Mouse (Mus musculus) NIH3T3 (cell line): ENCODE data around the gene Prkcz.
"Not testable (repeated sequence)": the region's sequence is repeated elsewhere in the genome, so short reads cannot be mapped to it uniquely, and the experiment has no call there.

Experiments used
- DNase-seq: peaks from one replicate; pipeline ENCODE4 v3.0.0-alpha.2; 2012; ENCODE audit warnings: low read depth

Prkcz gene

GRCm38 (mm10) chr4:155283001-155283503 lies 78.1 kb downstream of the Prkcz start:
- DNase-seq, result peak; percentile 77

- DNase-seq, result no peak
Measured at GRCm38 (mm10) chr4:155282231-155282630, 78.9 kb downstream of the Prkcz start.

DNA sequence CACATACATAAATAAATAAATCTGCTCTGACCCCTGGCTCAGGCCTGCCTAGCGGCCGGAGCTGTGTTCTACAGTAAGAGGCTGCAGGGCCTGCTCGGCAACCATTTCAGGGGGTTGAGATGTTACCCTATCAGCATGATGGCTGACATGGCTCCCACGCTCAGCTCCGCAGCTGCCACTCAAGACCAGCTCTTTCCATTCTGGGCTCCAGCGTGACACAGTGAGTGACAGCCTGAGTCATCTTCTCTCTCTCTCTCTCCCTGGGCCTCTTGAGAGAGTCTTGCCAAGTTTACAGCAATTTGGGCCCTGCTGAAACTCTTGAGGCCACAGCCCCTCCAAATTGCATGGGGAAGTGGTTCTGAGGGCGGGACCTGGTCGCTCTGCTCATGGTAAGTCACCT lies 79.5 kb downstream of the Prkcz start:
- DNase-seq, result peak; percentile 54

DNA sequence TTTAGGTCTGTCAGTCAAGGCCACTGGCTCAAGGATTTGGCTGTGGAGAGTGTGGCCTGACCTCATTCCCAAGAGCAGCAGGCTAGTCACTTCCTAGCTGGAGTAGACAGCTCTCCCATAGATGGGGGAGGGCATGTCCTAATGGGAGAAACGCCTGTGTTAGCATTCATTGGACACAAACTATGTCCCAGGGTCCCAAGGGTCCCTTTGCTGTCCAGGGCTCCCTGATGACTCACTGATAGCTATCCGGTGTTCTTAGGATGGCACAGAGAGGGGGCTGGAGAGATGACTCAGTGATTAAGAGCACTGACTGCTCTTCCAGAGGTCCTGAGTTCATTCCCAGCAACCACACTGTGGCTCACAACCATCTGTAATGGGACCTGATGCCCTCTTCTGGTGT lies 79.9 kb downstream of the Prkcz start:
- peak; percentile 34 for DNase-seq

DNA sequence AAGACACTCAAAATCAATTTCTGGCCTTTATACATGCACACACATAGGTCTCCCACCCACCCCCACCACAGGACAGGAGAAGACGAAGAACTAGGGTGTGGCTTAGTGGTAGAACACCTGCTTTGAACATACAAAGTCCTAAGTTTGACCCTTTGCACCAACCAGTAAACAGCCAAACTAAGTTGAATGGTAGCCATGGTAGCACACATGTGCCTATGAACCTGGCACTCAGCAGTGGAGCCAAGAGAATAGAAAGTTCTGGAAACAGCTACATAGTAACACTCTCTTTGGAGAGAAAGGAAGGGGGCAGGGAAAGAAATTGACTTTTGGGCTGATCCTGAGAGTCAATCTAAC lies 80.4 kb downstream of the Prkcz start:
- DNase-seq, result peak; percentile 41

DNA sequence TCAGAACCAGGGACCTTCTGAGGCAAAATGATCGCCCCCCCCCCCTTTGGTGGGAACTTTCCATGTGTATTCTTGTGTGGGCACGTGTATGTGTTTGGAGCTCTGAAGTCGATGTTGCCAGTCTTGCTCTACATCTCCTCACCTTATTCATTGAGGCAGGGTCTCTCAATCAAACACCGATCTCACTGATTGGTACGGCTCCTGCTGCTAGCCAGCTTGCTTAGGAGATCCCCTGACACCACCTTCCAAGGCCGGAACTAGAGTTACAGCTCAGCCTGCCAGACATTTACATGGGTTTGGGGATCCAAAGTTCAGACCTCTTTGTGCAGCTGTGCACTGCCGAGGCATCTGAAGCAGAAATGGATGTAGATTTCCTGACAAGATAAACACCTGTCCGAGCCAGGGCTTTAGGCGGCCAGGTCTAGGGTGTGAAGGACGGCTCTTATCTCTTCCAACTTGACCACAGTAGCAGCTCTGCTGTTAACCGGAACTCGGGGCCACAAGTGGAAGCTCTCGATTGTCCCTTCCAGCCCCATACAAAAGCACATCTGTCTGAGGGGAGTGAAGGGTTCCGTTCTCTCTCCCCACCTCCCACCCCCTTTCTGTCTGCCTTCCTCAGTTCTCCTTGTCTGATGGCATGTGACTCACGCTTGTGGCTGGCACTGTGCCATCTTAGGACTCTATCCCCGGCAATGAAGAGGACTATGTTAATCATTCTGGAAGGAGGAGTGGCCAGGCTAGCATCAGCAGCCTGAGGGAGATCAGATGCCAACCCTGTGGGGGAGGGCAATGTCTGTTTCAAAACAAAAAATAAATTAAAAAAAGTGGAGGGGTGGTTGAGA lies 81.0 kb downstream of the Prkcz start:
- DNase-seq, result peak; percentile 83

DNA sequence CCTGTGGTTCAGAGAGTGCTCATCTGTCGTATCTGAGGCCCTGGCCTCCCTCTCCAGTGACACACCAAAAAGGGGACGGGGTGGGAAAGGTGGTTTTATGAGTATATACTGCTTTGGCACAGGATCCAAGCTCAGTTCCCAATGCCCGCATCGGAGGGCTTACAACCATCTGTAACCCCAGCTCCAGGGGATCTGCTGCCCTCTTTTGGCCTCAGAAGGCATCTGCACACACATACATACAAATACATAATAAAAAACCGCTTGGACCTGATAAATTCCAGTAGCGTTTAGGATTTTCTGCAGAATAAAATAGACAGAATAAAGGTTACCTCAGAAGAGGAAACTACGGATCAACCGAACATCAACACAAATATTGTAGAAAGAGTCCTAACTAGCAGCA lies 82.1 kb downstream of the Prkcz start:
- DNase-seq, result peak; percentile 12

DNA sequence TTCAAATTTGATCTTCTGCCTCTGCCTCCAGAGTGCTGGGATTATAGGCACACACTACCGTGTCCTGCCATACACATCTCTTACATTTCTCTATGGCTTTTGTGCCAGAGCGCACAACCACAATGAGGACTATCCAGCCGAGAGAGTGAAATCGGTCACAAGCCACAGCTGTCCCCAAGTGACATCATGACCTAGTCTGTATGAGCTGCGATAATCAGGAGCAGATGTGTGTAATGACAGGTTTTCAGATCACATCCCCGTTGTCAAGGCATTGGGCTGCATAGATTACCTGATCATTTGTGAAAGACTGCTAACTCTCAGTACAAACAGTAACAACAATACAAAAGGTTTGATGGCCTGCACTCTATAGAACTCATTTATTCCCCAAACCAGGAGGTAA lies 83.2 kb downstream of the Prkcz start:
- no peak for DNase-seq

DNA sequence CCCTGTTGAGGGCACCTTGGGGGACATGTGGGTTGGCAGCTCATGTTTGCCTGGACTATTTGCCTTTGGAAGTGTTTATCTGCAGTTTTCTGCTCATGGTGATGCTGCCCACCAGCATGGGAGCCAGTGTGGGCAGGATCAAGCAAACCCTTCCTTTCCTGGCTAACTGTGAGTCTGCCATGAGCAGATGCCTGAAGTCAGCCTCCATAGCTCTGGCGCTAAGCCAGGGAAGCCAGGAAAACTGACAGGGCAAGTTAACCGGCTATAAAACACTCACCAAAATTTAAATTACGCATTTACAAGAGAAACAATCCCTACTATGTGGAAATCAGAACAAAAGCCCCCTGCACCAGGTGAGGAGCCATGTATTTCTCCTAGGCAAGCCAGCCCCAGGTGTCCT lies 86.3 kb downstream of the Prkcz start:
- peak; percentile 52 for DNase-seq

DNA sequence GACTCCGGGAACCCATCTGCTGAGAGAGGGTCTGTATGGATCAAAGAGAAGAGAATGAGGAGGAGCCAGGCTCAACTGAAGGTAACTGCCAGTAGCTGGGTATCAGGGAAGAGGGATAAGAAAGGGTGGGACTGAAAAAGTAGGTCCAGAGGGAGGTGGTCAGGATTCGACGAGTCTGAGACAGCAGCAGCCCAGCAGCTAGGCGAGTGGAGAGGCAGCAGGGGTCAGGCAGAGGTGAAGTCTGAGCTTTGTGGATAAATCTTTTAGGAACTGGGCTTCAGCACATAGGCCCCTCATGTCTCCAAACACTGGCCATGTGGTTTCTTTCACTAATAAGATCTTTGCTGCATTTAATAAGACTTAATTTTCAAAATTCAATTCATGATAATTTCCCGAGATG lies 86.7 kb downstream of the Prkcz start:
- DNase-seq, result no peak

DNA sequence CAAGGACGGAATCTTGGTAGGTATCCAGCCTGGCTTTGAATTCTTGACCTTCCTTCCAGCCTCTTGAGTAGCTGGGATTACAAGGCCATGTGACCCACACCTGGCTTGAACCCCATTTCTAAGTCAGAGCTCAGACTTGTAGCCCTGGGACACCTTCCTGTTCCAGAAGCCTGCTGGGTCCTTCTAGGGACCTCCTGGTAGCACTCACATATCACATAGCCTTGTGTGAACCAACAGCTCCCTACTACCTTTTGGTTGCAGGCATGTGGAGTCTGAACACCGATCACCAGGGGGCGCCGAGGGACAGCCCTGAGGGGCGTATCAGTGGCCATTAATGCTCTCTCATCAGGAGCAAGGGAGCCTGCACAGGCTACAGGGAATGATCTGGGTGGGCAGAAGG lies 92.8 kb downstream of the Prkcz start:
- DNase-seq, result peak; percentile 81

- DNase-seq, result peak; percentile 37
Measured at GRCm38 (mm10) chr4:155267639-155268175, 93.5 kb downstream of the Prkcz start.

DNA sequence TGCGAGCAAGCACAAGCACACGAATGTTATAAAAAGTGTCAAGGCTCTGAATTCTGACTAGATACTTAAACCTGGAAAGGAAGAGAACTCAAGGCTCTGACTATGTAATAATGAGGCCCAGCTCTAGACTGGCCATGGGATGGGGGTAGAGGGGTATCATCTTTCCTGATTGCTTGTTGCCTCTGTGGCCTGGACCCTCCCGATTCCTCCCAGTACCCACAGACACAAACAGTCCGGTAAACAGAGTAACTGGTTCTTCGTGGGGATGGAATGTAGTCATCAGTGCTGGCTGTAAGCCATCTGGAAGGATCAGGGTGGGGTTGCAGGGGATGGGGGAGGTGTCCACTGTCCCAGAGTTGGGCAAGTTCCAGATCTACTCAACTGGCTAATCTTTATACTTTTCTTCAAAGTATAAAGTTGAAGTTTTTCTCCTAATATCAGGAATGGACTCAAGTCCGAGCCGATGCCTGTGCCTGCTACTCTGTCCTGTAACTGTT lies 94.1 kb downstream of the Prkcz start:
- DNase-seq, result peak; percentile 64

DNA sequence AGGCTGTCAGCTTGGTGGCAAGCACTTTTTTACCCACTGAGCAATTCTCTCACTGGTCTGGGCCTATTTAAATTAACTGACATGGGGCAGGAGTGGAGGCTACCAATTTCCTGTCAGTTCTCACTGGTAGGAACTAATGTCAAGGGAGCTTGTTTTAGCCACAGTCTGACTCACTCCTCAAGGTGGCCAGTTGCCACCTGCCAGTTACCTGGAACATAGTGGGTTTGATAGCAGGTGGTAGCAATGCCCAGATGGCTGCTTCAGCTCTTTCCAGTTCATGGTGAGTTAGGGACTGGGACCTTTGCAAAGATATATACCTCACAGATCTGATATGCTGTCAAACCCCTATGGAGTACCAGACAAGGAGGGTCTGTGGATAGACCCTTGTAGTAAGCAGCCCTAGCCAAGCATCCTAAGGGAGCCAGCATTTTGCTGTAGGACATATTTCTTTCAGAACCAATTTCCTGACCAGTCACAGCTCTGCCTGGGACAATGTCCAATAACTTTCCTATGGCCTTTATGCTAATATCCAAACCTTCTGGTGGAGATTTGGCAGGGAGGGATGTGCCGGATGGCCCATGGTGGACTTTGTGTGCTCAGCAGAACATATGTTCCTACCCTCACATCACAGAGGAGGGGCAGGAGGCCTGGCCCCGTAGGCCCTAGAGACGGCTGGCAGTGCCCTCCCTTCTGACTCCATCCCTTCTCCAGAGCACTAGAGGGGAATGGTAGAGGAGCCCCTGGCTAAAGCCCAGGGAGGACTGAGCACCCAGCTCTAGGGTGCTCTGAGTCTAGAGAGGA lies 96.4 kb downstream of the Prkcz start:
- DNase-seq, result no peak

- DNase-seq, result no peak
Measured at GRCm38 (mm10) chr4:155252253-155252652, 108.9 kb downstream of the Prkcz start.

- DNase-seq, result no peak
Measured at GRCm38 (mm10) chr4:155251147-155251546, 110.0 kb downstream of the Prkcz start.

GRCm38 (mm10) chr4:155250361-155251117 lies 110.6 kb downstream of the Prkcz start:
- no peak for DNase-seq

DNA sequence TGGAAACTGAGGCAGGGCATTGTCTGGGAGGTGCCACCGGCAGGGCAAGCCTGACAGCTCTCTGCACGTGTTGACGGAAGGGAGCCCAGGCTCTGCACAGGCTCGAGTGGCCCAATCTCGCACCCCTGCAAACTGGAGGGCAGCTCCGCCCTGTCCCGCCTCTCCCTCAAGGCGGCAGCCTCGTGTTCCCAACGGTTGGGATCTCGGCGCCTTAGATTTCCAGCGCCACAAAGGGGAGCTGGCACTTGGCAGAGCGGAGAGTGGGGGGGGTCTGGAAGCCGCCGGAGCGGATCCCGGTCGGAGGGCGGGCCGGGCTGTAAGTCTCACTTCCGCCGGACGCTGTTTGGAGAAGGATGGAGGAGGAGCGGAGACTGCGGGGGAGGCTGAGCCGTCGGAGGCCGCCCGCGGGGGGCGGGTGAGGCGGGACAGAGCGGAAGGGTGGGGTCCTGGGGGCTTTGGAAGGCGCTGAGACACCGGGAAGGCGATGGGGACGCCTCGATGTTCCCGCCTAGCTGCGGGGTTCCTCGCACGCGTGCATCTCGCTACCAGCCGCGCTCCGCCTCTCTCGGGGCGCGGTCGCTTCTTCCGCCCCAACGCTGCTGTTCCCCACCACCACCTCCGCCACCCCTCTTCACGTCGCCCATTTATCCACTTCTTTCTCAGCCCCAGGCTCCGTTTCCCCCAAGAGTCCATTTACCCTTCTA lies 111.4 kb downstream of the Prkcz start, which contains the start of gene Faap20:
TSS of gene Faap20 (plus strand) at position 155 of the 704 bp plus-strand sequence.
- DNase-seq, result peak; percentile 90

GRCm38 (mm10) chr4:155249257-155249647 lies 111.9 kb downstream of the Prkcz start:
- DNase-seq, result peak; percentile 97

DNA sequence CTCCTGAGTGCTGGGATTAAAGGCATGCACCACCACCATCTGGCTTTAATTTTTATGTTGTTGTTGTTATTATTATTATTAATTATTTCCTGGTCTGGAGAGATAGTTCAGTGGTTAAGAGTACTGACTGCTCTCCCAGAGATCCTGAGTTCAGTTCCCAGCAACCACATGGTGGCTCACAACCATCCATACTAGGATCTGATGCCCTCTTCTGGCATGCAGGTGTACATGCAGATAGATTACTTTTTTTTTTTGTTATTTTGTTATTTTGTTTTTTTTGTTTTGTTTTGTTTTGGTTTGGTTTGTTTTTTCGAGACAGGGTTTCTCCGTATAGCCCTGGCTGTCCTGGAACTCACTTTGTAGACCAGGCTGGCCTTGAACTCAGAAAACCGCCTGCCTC lies 113.1 kb downstream of the Prkcz start:
- not testable (repeated sequence) for DNase-seq

DNA sequence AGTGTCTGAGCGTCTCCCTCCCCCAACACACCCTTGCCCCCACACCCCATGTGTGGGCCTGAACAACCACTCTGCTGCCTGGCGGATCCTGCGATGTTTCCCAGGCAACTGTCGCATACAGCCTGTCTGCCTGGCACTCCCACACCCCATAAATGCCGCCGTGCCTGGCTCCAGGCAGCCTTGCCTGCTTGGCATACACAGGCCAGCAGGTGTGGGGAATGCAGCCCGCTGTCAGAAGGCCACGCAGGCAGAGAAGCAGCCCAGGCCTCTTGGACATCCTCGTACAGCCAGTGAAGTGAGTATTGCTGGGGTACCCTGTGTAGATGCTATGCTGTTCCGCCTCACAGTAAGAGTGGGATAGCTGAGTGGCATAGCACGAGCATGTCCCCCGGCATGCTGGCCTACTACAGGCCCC lies 114.5 kb downstream of the Prkcz start:
- DNase-seq, result no peak
